Mouse (Mus musculus) left cerebral cortex, postnatal 10 days (tissue): ENCODE results near the gene Pam. TPM values are rescaled to one million over a fixed set of nuclear protein-coding genes. Genes with fewer than 3 reads are reported as not detected.

ENCODE experiments used
- DNase-seq, 2 experiments: peaks; one replicate each; pipeline ENCODE4 v3.0.0; 2021 to 2022; ENCODE audit warnings: low spot score in 2 of 2, mixed read lengths in 1 of 2; ENCODE audit errors: extremely low spot score in 1 of 2
- intact Hi-C: fragments of 180-260 bp; cut with DNase I; formaldehyde crosslinking; loops from one replicate; pipeline ENCODE4 v1.15.1; 2025
- total RNA-seq, 2 experiments: library from RNA; stranded (reverse); gene quantifications; 2 replicates each; pipeline ENCODE4 v1.2.3; 2021

Pam gene
- total RNA-seq, 2 experiments from 2014 or later, result 159 to 181 TPM

DNA sequence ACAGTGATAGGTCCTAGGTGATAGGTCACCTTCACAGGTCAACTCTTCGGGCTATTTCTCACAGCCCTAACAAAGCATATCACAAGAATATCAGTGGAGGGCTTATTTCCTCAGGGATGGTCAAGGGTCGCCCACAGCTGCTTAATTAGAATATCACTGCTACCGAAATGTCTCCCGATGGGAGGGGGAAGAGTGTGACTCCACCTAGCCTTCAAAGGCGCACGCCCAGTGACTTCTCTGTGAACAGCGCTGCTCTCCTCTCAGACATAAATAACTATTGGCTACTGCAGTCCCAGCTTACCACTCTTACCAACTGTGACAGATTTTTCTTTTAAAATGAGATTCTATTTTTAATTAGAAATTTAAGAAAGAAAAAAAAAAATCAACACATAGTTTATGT is 334.8 kb downstream of the Pam start:
- DNase-seq, result no peak

GRCm38 (mm10) chr1:97759841-97760240 is 335.6 kb downstream of the Pam start:
- intact Hi-C loops, result no loop called here
- no peak for DNase-seq

More for the DNA sequence above, 334.8 kb downstream of the Pam start:
- intact Hi-C loops, result no loop called here

DNA sequence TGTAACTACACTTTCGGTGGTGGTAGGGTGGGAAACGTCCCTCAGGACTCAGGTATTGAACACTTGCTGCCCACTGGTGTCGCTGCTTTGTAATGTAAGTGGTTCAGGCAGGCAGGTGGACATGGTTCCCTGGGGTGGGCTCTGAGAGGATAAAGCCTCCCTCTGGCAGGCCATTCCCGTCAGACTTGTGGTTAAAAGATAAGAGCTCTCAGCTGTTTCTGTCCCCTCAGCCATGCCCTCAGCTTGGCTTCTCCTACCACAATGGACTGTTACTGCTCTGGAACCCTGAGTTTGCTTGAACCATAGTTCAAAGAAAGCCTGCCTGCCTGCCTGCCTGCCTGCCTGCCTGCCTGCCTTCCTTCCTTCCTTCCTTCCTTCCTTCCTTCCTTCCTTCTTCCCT is 341.1 kb downstream of the Pam start:
- no peak for DNase-seq
- intact Hi-C loops, result no loop called here

GRCm38 (mm10) chr1:97753216-97753615 is 342.2 kb downstream of the Pam start:
- intact Hi-C loops, result no loop called here
- no peak for DNase-seq

GRCm38 (mm10) chr1:97748163-97748562 is 347.3 kb downstream of the Pam start:
- intact Hi-C loops, result no loop called here
- DNase-seq, result no peak

GRCm38 (mm10) chr1:97746261-97746660 is 349.2 kb downstream of the Pam start:
- DNase-seq, result no peak
- intact Hi-C loops, result no loop called here

- intact Hi-C loops, result no loop called here
- DNase-seq, result no peak
These were observed 349.7 kb downstream of the Pam start for GRCm38 (mm10) chr1:97745712-97746111.
